Mouse (Mus musculus) small intestine, adult 2 months (tissue): ENCODE measurements around the gene Sugp2. TPM values are rescaled to one million over a fixed set of nuclear protein-coding genes. Genes with fewer than 3 reads are reported as not detected.

Source experiments
- H3K27ac ChIP-seq: fragments of 200-500 bp; 2 replicates; pipeline ENCODE4 v1.5.1; 2012; ENCODE audit warnings: low read depth, low read length, control low read depth, inconsistent platforms; ENCODE audit not compliant: insufficient read depth
- H3K27me3 ChIP-seq: fragments of 200-500 bp; 2 replicates; pipeline ENCODE4 v1.6.1; 2012; ENCODE audit warnings: mild to moderate bottlenecking, moderate library complexity, low read length, inconsistent platforms; ENCODE audit not compliant: control insufficient read depth, insufficient read depth
- H3K36me3 ChIP-seq: fragments of 200-500 bp; 2 replicates; pipeline ENCODE4 v1.6.1; 2012; ENCODE audit warnings: mild to moderate bottlenecking, low read length, control low read depth, inconsistent platforms; ENCODE audit not compliant: control insufficient read depth, insufficient read depth
- H3K4me1 ChIP-seq: fragments of 200-500 bp; 2 replicates; pipeline ENCODE4 v1.6.1; 2012; ENCODE audit warnings: low read length, inconsistent platforms, mixed read lengths; ENCODE audit not compliant: control insufficient read depth, insufficient read depth, insufficient read length
- H3K4me3 ChIP-seq: fragments of 200-500 bp; 2 replicates; pipeline ENCODE4 v1.5.1; 2012; ENCODE audit warnings: low read depth, mild to moderate bottlenecking, control low read depth, inconsistent platforms, low read length, moderate library complexity
- CTCF ChIP-seq: fragments of 200-500 bp; IDR thresholded peaks from 2 replicates; pipeline ENCODE4 v1.5.1; 2012; ENCODE audit warnings: low read depth, mild to moderate bottlenecking, control low read depth, inconsistent platforms, low read length, moderate library complexity, mixed read lengths; ENCODE audit not compliant: insufficient replicate concordance, insufficient read length; ENCODE audit errors: extremely low read depth
- POLR2A ChIP-seq: fragments of 200-500 bp; IDR thresholded peaks from 2 replicates; pipeline ENCODE4 v1.6.1; 2012; ENCODE audit warnings: low read depth, mild to moderate bottlenecking, control low read depth, inconsistent platforms, low read length, moderate library complexity
- WGBS: fragments of 180-500 bp; shearing (Covaris S2); methylation state at CpG from one replicate; pipeline ENCODE4 v1.1.7; 2018; 5-methylcytosine and 5-hydroxymethylcytosine counted together
- polyA plus RNA-seq: library from polyadenylated mRNA; depleted of rRNA; stranded (reverse); fragments of >200 nt; gene quantifications from 2 replicates; pipeline ENCODE4 v1.2.3, GENCODE M21; 2012; rRNA removed

Sugp2 gene
- polyA plus RNA-seq, 1 experiment, result 23.4 TPM

DNA sequence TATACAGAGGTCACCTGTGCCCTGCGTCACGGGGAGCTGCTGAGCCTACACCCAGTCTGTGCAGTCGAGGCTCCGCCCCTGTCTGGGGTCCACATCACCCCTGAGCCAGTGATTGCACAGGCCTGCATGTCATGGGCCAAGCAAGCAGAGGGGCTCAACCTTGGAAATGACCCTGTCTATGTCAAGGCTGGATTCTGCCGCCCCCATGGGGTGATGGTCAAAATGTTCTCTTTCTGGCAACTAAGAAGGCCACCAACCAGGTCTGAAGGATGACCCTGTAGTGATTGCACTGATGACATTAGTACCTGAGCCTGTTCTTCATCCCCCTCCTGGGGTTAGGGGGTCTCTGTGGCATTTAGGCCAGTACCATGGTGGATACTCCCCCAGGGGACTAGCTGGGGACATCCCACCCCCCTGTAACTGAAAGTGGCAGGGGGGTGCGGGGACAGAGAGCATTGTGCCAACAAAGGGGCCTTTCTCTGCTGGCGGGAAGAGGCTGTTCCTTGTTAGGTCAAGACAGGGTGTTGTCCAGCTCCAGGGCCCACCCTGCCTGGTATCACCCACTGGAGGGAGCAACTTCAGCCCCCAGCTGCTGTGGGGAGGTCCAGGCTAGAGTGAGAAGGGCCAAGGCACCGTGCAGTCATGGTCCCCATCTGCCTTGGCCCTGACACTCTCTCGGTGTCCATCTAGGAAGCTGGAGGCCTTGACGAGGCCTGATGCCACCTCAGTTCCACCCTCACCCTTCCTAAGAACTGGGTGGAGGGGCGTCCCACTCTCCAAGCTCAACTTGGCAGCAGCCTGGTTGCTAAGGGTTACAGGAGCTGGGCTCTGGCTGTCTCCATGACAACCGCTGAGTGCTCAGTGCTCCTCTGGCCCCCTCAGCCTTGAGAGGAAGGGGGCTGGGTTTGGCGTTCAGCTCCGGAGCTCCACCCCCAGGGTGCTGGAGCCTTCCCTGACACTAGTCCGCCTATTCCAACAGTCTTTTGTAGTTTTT, 82.8 kb downstream of the Sugp2 start:
- H3K4me3 ChIP-seq, result no peak overlapping the region
- H3K4me1 ChIP-seq, result 0 out of 2 replicates have a peak, but pooled peaks cover 3% of the 10 kb centered on the region
- WGBS, result 23% methylated on average over 15 of the region's 15 CpGs
- no peak for TF ChIP-seq POLR2A
- peaks cover 13% of the 10 kb centered on the region for H3K36me3 ChIP-seq
- no peaks in the 10 kb centered on the region; the same call in 1 of the 2 replicates for H3K27me3 ChIP-seq
- H3K27ac ChIP-seq, result no peak overlapping the region

DNA sequence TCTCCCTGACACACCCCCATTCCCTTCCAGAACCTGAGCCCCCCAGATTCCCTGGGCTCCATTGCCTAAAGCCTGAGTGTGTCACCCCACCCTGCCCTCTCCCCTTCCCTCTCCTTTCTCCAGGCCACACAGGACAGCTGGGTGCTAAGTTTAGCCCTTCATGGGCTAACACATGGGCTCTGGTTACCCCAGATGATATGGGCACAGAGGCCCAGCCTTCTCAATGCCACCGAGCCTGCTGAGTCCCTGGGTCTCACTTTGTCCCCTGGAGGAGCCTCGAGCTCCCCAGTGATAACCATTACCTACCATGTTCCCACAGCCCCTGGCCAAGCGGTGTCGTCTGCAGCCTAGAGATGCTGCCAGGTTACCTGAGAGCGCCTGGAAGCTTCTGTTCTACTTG, 83.8 kb downstream of the Sugp2 start:
- Histone ChIP-seq H3K27me3 (no peaks in the 10 kb centered on the region; the same call in 1 of the 2 replicates), H3K36me3 (peaks cover 7% of the 10 kb centered on the region), H3K27ac (no peak overlapping the region), H3K4me3 (no peak overlapping the region), H3K4me1 (0 out of 2 replicates have a peak, but pooled peaks cover 3% of the 10 kb centered on the region)
- 77% methylated on average over 5 of the region's 5 CpGs for WGBS
- TF ChIP-seq POLR2A (no peak), CTCF (no peak)

DNA sequence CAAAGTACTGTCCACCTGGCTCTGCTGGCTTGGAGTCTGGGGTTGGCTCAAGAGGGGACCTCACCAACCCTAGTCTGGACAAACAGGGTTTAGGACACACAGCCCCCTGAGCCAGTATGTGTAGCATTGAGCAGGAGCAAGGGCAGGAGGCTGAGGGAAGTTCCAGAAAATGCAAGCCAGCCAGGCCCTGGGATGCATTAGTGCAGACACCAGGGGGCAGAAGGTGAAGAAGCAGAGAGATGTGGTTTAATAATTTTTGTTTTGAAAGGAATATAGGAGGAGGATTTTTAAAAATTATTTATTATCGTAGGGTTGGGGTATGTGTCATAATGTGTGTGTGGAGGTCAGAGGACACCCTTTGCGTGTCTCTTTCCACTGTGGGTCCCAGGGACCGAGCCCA, 89.7 kb downstream of the Sugp2 start:
- TF ChIP-seq POLR2A, result no peak
- no peak for TF ChIP-seq CTCF
- Histone ChIP-seq H3K27ac (no peak overlapping the region), H3K36me3 (no peaks in the 10 kb centered on the region), H3K27me3 (no peaks in the 10 kb centered on the region), H3K4me3 (no peak overlapping the region), H3K4me1 (no peaks in the 10 kb centered on the region)
- WGBS, result 88% methylated on average over 3 of the region's 3 CpGs

DNA sequence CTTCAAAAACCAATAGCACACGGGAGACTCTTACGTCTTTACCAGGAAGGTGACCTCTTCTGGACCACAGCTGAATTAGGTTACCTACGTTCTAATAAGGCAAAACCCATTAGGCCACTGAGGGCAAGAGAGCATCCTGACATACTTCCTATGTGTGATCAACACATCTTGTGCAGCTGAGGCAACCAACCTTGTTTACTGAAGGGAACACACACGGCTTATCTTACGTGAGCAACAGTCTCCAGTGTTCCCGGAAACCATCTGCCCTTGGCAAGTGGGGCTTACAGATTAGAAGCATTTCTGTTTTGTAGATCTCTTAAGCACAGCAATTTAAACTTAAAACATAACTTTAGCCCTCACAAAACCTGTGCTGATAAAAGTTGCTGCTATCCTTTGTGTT, 93.5 kb downstream of the Sugp2 start:
- no peak for TF ChIP-seq POLR2A
- TF ChIP-seq CTCF, result no peak
- Histone ChIP-seq H3K27me3 (no peaks in the 10 kb centered on the region), H3K36me3 (peaks cover 17% of the 10 kb centered on the region), H3K4me1 (no peaks in the 10 kb centered on the region), H3K27ac (no peak overlapping the region), H3K4me3 (no peak overlapping the region)
- 85% methylated on average over 6 of the region's 6 CpGs for WGBS

DNA sequence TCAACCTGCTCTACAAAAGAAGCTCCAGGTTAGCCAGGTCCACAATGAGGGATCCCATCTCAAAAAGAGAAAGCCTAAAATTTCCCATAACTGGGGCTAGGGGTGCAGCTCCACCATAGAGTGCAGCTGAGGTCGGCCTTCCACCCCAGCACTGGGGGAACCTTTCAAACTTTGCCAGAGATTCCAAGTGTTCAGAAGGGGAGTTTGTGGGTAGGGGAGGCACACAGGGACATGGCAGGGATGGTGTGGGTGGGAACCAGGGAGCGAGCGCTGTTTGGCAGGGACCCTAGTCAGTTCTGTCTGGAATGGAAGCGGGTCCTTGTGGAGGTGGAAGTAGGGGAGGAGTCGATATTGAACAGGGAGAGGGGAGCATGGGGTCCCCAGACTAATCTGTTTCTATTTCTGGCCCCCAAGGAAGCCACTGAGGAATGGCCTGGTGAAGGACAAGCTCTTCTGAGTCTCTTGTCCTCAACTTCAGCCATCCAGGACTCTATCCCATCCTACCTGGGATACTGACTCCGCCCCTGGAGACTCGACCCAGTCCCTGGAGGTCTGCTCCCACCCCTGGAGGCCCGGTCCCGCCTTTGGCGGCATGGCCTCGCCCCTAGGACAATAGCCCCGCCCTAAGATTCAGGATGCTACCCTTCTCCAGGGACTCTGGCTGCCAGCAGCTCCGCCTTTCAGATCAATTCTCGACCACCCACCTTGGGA, 95.3 kb downstream of the Sugp2 start, which contains the start of gene Gdf1:
Gene Gdf1, plus strand, starts transcription at position 694 of the 711 bp plus-strand sequence.
- Histone ChIP-seq H3K36me3 (peaks cover 35% of the 10 kb centered on the region), H3K4me3 (no peak within 1 kb of the TSS), H3K27me3 (no peaks in the 10 kb centered on the region), H3K4me1 (no peaks in the 10 kb centered on the region), H3K27ac (no peak within 1 kb of the TSS)
- WGBS, result 33% methylated on average over 14 of the region's 14 CpGs
- TF ChIP-seq POLR2A, result no peak
- no peak for TF ChIP-seq CTCF

Other genes with a start within 250 kb of the Sugp2 start
- gene Gatad2a, start 237.8 kb upstream of the Sugp2 start, polyA plus RNA-seq, result 46.0 and 101 TPM in 2 replicates
- gene Mau2, start 191.5 kb upstream of the Sugp2 start, polyA plus RNA-seq, result 63.2 and 107 TPM in 2 replicates
- gene Sugp1, start 191.4 kb upstream of the Sugp2 start, polyA plus RNA-seq, result 6.9 and 10.4 TPM in 2 replicates
- 608 and 1,607 TPM in 2 replicates for gene Tm6sf2, start 161.3 kb upstream of the Sugp2 start, polyA plus RNA-seq
- 0.53 and 2.5 TPM in 2 replicates for gene Hapln4, start 150.8 kb upstream of the Sugp2 start, polyA plus RNA-seq
- 0.04 TPM in 1 of 2 replicates, not detected in the other for gene Ncan, start 113.4 kb upstream of the Sugp2 start, polyA plus RNA-seq
- gene Nr2c2ap, start 102.9 kb upstream of the Sugp2 start, polyA plus RNA-seq, result 4.9 and 9.2 TPM in 2 replicates
- gene Rfxank, start 95.1 kb upstream of the Sugp2 start, polyA plus RNA-seq, result 23.9 and 44.9 TPM in 2 replicates
- gene Borcs8, start 94.7 kb upstream of the Sugp2 start, polyA plus RNA-seq, result 43.3 and 83.7 TPM in 2 replicates
- gene Mef2b, start 94.5 kb upstream of the Sugp2 start, polyA plus RNA-seq, result 1.6 and 5.3 TPM in 2 replicates
- 66.9 and 89.5 TPM in 2 replicates for gene Tmem161a, start 61.9 kb upstream of the Sugp2 start, polyA plus RNA-seq
- gene Slc25a42, start 21.9 kb upstream of the Sugp2 start, polyA plus RNA-seq, result 16.7 and 23.2 TPM in 2 replicates
- 11.6 and 17.9 TPM in 2 replicates for gene Armc6, start 240 bp downstream of the Sugp2 start, polyA plus RNA-seq
- gene Homer3, start 48.6 kb downstream of the Sugp2 start, polyA plus RNA-seq, result 4.8 and 9.4 TPM in 2 replicates
- 31.7 and 49.4 TPM in 2 replicates for gene Ddx49, start 68.3 kb downstream of the Sugp2 start, polyA plus RNA-seq
- 466 and 753 TPM in 2 replicates for gene Cope, start 68.3 kb downstream of the Sugp2 start, polyA plus RNA-seq
- gene Cers1, start 81.5 kb downstream of the Sugp2 start, polyA plus RNA-seq, result 0.27 and 0.89 TPM in 2 replicates
- 1.1 and 1.6 TPM in 2 replicates for gene Gdf1, start 95.6 kb downstream of the Sugp2 start, polyA plus RNA-seq
- 29.1 and 43.8 TPM in 2 replicates for gene Upf1, start 119.1 kb downstream of the Sugp2 start, polyA plus RNA-seq
- gene Comp, start 139.3 kb downstream of the Sugp2 start, polyA plus RNA-seq, result 0.13 and 1.2 TPM in 2 replicates
- 9.4 and 15.1 TPM in 2 replicates for gene Crtc1, start 205.4 kb downstream of the Sugp2 start, polyA plus RNA-seq
- gene Klhl26, start 242.7 kb downstream of the Sugp2 start, polyA plus RNA-seq, result 24.9 and 30.8 TPM in 2 replicates